Mouse (Mus musculus): ENCODE measurements around the gene Zfp933.

DNA sequence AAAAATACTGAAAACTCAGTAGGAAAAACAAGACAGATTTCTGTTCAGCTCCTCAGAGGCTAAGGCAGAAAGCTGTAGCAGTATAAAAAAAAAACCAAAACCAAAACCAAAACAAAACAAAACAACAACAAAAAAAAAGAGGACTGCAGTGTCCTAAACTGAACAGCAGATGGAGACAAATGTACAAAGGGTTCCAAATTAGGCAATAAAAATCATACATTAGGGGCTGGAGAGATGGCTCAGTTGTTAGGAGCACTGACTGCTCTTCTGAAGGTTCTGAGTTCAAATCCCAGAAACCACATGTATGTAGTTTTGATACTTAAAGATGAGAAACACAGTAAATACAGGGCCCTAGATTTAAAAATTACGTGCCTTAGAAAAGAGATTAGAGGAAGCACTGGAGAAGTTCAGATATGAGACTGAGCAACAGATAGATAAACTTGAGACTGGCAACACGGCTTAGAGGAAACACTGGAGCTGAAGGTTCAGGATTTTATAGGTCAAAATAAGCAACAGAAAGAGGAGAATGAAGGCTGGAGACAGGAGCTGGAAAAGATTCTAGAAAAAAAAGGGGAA lies 33.5 kb downstream of the Zfp933 start:
- TF ChIP-seq GATA1 (IDR thresholded peaks at IDR 0.05; ENCODE audit: low read length), result no peak
- no peak for TF ChIP-seq TAL1 (IDR thresholded peaks at IDR 0.05; ENCODE audit: low read length)

Data from erythroblast, embryonic 14.5 days (primary cell).